Mouse (Mus musculus) embryonic facial prominence, embryonic 10.5 days (tissue): ENCODE data around the gene Mrgpra2a. TPM values are rescaled to one million over a fixed set of nuclear protein-coding genes. Genes with fewer than 3 reads are reported as not detected.
"Not testable (repeated sequence)": the region's sequence is repeated elsewhere in the genome, so short reads cannot be mapped to it uniquely, and the experiment has no call there.

ENCODE experiments used
- DNase-seq: peaks from one replicate; pipeline ENCODE4 v3.0.0-alpha.2; 2017; ENCODE audit warnings: low spot score
- H3K27ac ChIP-seq: fragments of 300-500 bp; sonication (generic); replicated peaks from 2 replicates; pipeline ENCODE4 v1.5.1; 2016; ENCODE audit warnings: mild to moderate bottlenecking
- H3K27me3 ChIP-seq: fragments of 300-500 bp; sonication (generic); replicated peaks from 2 replicates; pipeline ENCODE4 v1.6.1; 2016; ENCODE audit warnings: low read depth, mild to moderate bottlenecking; ENCODE audit not compliant: poor library complexity, severe bottlenecking
- H3K36me3 ChIP-seq: fragments of 300-500 bp; sonication (generic); replicated peaks from 2 replicates; pipeline ENCODE4 v1.6.1; 2016; ENCODE audit warnings: mild to moderate bottlenecking, moderate library complexity
- H3K4me1 ChIP-seq: fragments of 300-500 bp; sonication (generic); 2 replicates; pipeline ENCODE4 v1.6.1; 2016
- H3K4me3 ChIP-seq: fragments of 300-500 bp; sonication (generic); 2 replicates; pipeline ENCODE4 v1.5.1; 2016; ENCODE audit warnings: mild to moderate bottlenecking, moderate library complexity
- H3K9me3 ChIP-seq: fragments of 300-500 bp; sonication (generic); 2 replicates; pipeline ENCODE4 v1.6.1; 2016; ENCODE audit warnings: mild to moderate bottlenecking
- WGBS: fragments of 180-500 bp; shearing (Covaris S2); methylation state at CpG from one replicate; pipeline ENCODE4 v1.1.7; 2016; 5-methylcytosine and 5-hydroxymethylcytosine counted together
- polyA plus RNA-seq: library from polyadenylated mRNA; unstranded; fragments of >200 nt; fragmentation: Nextera tagmentation; extraction: Ambion mirVana; gene quantifications from 2 replicates; pipeline ENCODE4 v1.2.1, GENCODE M21; 2016

Mrgpra2a gene
- not detected in 2 replicates for polyA plus RNA-seq

GRCm38 (mm10) chr7:47452015-47452414 is at the start of gene Mrgpra2a:
Mrgpra2a (minus strand) TSS chr7:47452139.
- WGBS = no CpG with 5 or more reads among the region's 1 CpGs
- not testable (repeated sequence) for H3K36me3 ChIP-seq, H3K4me3 ChIP-seq, H3K27me3 ChIP-seq, DNase-seq, H3K4me1 ChIP-seq, H3K9me3 ChIP-seq, H3K27ac ChIP-seq

- peaks cover 13% of the 10 kb centered on the region; the same call in 1 of the 2 replicates for H3K9me3 ChIP-seq
- H3K4me3 ChIP-seq, DNase-seq, H3K27ac ChIP-seq, H3K27me3 ChIP-seq, H3K36me3 ChIP-seq, H3K4me1 ChIP-seq: not testable (repeated sequence)
Measured at GRCm38 (mm10) chr7:47491266-47491665, 39.3 kb upstream of the Mrgpra2a start.

GRCm38 (mm10) chr7:47489438-47489837 is 37.5 kb upstream of the Mrgpra2a start:
- WGBS = no CpG with 5 or more reads among the region's 1 CpGs
- H3K27me3 ChIP-seq, H3K9me3 ChIP-seq, DNase-seq, H3K4me1 ChIP-seq, H3K4me3 ChIP-seq, H3K27ac ChIP-seq, H3K36me3 ChIP-seq: not testable (repeated sequence)

- not testable (repeated sequence) for H3K4me1 ChIP-seq
Measured at GRCm38 (mm10) chr7:47483181-47483580, 31.2 kb upstream of the Mrgpra2a start.

GRCm38 (mm10) chr7:47473904-47474303 is 22.0 kb upstream of the Mrgpra2a start:
- WGBS = 36% methylated on average over 1 of the region's 3 CpGs

More at GRCm38 (mm10) chr7:47483181-47483580, 31.2 kb upstream of the Mrgpra2a start:
- H3K27me3 ChIP-seq, H3K27ac ChIP-seq, H3K9me3 ChIP-seq, H3K4me3 ChIP-seq, H3K36me3 ChIP-seq, DNase-seq: not testable (repeated sequence)

GRCm38 (mm10) chr7:47465278-47465981 is 13.5 kb upstream of the Mrgpra2a start:
- H3K27me3 ChIP-seq, H3K36me3 ChIP-seq, H3K27ac ChIP-seq, H3K4me1 ChIP-seq, DNase-seq, H3K4me3 ChIP-seq, H3K9me3 ChIP-seq: not testable (repeated sequence)

More at GRCm38 (mm10) chr7:47473904-47474303, 22.0 kb upstream of the Mrgpra2a start:
- not testable (repeated sequence) for H3K27me3 ChIP-seq, DNase-seq, H3K4me1 ChIP-seq, H3K27ac ChIP-seq, H3K36me3 ChIP-seq, H3K9me3 ChIP-seq, H3K4me3 ChIP-seq

- H3K36me3 ChIP-seq, H3K27me3 ChIP-seq, H3K4me1 ChIP-seq, H3K9me3 ChIP-seq, DNase-seq, H3K27ac ChIP-seq, H3K4me3 ChIP-seq: not testable (repeated sequence)
Measured at GRCm38 (mm10) chr7:47445729-47446128, 6.2 kb downstream of the Mrgpra2a start.

- not testable (repeated sequence) for DNase-seq, H3K36me3 ChIP-seq, H3K9me3 ChIP-seq, H3K4me3 ChIP-seq, H3K27me3 ChIP-seq, H3K4me1 ChIP-seq, H3K27ac ChIP-seq
- 66% methylated on average over 2 of the region's 2 CpGs for WGBS
Measured at GRCm38 (mm10) chr7:47436463-47436862, 15.5 kb downstream of the Mrgpra2a start.

- H3K9me3 ChIP-seq, H3K4me1 ChIP-seq, H3K36me3 ChIP-seq, H3K27ac ChIP-seq, H3K4me3 ChIP-seq, H3K27me3 ChIP-seq, DNase-seq: not testable (repeated sequence)
Measured at GRCm38 (mm10) chr7:47427815-47428508, 24.0 kb downstream of the Mrgpra2a start.

- H3K36me3 ChIP-seq = no peaks in the 10 kb centered on the region
- H3K9me3 ChIP-seq = peaks cover 29% of the 10 kb centered on the region; the same call in 1 of the 2 replicates
- no peak overlapping the region for H3K27ac ChIP-seq
- DNase-seq = no peak
- no peaks in the 10 kb centered on the region for H3K4me1 ChIP-seq
- WGBS = 69% methylated on average over 2 of the region's 2 CpGs
- H3K27me3 ChIP-seq = no peaks in the 10 kb centered on the region
- no peak overlapping the region for H3K4me3 ChIP-seq
Measured at GRCm38 (mm10) chr7:47410602-47411001, 41.3 kb downstream of the Mrgpra2a start.

GRCm38 (mm10) chr7:47409545-47409944 is 42.4 kb downstream of the Mrgpra2a start:
- Histone ChIP-seq H3K4me1 (no peaks in the 10 kb centered on the region), H3K36me3 (no peaks in the 10 kb centered on the region), H3K4me3 (no peak overlapping the region), H3K27me3 (no peaks in the 10 kb centered on the region), H3K9me3 (peaks cover 29% of the 10 kb centered on the region; the same call in 1 of the 2 replicates), H3K27ac (no peak overlapping the region)
- DNase-seq = no peak
- 45% methylated on average over 1 of the region's 1 CpGs for WGBS

- Histone ChIP-seq H3K4me3 (no peak overlapping the region), H3K36me3 (no peaks in the 10 kb centered on the region), H3K4me1 (no peaks in the 10 kb centered on the region), H3K27ac (no peak overlapping the region), H3K9me3 (peaks cover 31% of the 10 kb centered on the region; the same call in 1 of the 2 replicates), H3K27me3 (no peaks in the 10 kb centered on the region)
- DNase-seq = no peak
Measured at GRCm38 (mm10) chr7:47401125-47401524, 50.8 kb downstream of the Mrgpra2a start.
